Mouse (Mus musculus) cerebral cortex, adult 2 months (tissue): Measurements from ENCODE around the gene Gm10563.

Experiments used
- WGBS: fragments of 180-500 bp; shearing (Covaris S2); methylation state at CpG from one replicate; pipeline ENCODE4 v1.1.7; 2018; 5-methylcytosine and 5-hydroxymethylcytosine counted together

Gm10563 gene

GRCm38 (mm10) chr4:155645308-155645707 lies at the start of gene Gm10563:
Gene Gm10563 (minus strand): TSS chr4:155645408.
- WGBS, result 97% methylated on average over 2 of the region's 2 CpGs

- 1% methylated on average over 92 of the region's 92 CpGs for WGBS
Measured at GRCm38 (mm10) chr4:155694482-155695401, 49.5 kb upstream of the Gm10563 start.

GRCm38 (mm10) chr4:155694111-155694481 lies 48.9 kb upstream of the Gm10563 start, which contains the start of gene Fndc10:
Gene Fndc10 (plus strand): TSS chr4:155694342.
- under 1% methylated on average over 47 of the region's 47 CpGs for WGBS

DNA sequence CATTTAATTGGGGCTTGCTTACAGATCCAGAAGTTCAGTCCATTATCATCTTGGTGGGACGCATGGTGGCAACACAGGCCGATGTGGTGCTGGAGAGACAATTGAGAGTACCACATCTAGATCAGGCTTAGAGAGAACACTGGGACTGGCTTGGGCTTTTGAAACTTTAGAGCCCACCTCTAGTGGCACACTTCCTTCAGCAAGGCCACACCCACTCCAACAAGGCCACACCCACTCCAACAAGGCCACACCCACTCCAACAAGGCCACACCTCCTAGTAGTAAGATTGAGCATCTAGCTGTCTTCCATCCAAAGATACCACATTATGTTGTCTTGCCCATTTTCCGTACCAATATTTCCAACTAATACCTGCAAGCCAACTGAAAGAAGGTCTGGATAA lies 47.2 kb upstream of the Gm10563 start:
- WGBS, result 94% methylated on average over 3 of the region's 3 CpGs

DNA sequence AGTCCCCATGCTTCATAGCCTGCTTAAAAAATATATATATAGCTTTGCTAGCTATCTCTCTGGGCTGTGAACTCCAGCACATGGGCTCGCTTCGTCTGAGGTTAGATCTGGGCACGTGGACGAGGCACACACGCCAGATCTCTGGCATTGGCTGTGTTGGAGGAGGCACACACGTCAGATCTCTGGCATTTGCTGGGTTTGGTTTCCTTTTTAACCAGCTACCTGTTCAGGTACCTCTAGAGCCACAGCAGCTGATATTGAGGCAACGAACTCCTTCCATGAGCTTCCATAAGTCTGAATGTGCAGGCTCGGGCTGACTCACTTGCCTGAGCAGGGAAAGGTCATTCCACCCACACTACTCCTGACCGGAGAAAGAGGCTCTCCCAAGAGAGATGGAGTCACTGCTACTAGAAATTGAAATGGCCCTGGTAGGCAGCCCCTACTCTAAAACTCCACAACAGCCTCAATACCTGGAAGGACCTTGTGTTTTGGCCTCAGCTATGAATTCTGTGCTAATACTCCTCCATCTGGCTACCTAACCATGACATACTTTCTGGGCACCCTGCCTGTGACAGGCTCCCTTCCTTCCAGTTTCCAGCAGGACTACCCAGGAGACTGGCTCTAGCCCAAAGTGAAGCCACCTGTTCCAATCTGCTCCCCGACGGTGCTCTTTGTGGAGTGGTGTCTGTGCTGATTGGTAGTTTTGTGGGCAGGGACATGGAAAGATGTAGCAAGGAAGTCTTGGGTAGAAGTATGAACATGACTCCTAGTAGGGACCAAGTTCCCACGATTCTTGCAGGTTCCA lies 45.6 kb upstream of the Gm10563 start:
- WGBS, result 59% methylated on average over 12 of the region's 12 CpGs

GRCm38 (mm10) chr4:155687764-155688163 lies 42.6 kb upstream of the Gm10563 start:
- 88% methylated on average over 4 of the region's 4 CpGs for WGBS

- 89% methylated on average over 16 of the region's 19 CpGs for WGBS
Measured at GRCm38 (mm10) chr4:155683670-155684277, 38.6 kb upstream of the Gm10563 start.

GRCm38 (mm10) chr4:155675991-155676390 lies 30.8 kb upstream of the Gm10563 start:
- 24% methylated on average over 2 of the region's 2 CpGs for WGBS

DNA sequence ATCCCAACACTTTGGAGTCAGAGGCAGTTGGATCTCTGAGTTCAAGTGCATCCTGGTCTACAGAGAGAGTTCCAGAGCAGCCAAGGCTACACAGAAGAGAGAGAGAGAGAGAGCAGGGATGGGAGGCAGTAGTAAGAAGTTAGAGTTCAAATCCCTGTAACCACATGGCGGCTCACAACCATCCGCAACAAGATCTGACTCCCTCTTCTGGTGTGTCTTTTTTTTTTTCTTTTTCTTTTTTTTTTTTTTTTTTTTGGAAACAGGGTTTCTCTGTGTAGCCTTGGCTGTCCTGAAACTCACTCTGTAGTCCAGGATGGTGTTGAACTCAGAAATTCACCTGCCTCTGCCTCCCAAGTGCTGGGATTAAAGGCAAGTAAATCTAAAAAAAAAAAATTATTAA lies 26.9 kb upstream of the Gm10563 start:
- 41% methylated on average over 2 of the region's 2 CpGs for WGBS

DNA sequence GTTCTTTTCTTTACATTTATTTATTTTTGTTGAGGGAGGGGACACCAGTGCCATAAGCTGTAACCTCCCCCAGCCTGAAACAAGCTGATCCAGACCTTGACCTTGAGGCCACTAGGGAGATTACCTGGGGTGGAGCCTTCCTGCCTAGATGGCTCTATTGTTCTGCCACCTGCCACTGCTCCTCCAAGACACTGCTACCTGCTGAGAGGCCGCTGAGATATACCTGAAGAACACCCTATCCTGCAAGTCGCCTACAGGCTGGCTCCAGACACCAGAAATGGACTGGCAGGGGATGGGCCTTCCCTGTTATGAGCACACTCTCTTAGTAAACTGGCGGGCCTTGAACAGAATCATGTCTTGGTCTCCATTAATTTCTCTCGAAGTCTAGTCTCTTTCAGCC lies 25.0 kb upstream of the Gm10563 start:
- 74% methylated on average over 4 of the region's 4 CpGs for WGBS

- WGBS, result 1% methylated on average over 8 of the region's 8 CpGs
Measured at GRCm38 (mm10) chr4:155669598-155670075, 24.4 kb upstream of the Gm10563 start.

DNA sequence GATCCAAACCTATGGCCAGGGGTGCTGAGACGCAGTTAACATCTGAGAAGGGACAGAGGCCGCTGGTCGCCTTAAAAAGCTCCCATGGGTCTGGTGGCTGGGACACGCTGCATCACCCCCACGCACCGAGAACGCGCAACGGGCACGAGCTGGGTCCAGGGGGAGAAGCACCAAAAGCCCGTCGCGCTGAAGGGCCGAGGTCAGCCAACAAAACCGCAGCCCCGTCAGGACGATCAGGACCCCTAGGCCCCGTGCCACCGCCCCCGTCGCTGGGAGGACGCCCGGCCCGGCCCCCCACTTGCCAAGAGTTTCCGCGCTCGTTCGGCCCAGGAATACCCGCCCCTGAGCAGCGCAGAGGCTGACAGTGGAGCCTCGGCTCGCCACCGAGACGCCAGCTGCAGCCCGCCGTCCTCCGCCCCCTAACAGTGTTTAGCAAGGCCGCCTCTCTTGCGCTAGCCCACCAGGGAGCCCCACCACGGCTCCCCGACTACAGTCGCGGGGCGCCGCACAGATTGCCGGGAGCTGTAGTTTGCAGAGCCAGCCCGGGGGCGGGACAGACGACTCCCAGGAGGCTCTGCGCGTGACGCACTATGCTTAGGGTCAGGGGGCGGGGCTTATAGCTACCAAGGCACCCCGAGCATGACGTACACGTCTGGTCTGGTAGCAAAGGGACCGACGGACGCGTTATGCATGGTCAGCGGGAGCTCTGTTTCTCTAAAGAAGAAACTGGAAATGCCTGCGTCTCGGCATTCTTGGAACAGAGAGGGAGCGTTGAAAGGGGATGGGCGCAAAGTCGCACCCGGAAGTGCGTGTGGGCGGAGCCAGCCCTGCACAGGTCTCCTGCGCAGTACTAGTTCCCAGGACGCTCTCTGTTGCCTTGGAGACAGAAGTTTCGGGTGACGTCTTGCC lies 23.7 kb upstream of the Gm10563 start, which contains the start of gene Mib2:
Gene Mib2 (minus strand): TSS at position 510 of the 909 bp plus-strand sequence.
- under 1% methylated on average over 72 of the region's 73 CpGs for WGBS

GRCm38 (mm10) chr4:155660641-155661040 lies 15.4 kb upstream of the Gm10563 start:
- WGBS, result 83% methylated on average over 12 of the region's 12 CpGs

- 91% methylated on average over 10 of the region's 10 CpGs for WGBS
Measured at GRCm38 (mm10) chr4:155658961-155659360, 13.8 kb upstream of the Gm10563 start.

DNA sequence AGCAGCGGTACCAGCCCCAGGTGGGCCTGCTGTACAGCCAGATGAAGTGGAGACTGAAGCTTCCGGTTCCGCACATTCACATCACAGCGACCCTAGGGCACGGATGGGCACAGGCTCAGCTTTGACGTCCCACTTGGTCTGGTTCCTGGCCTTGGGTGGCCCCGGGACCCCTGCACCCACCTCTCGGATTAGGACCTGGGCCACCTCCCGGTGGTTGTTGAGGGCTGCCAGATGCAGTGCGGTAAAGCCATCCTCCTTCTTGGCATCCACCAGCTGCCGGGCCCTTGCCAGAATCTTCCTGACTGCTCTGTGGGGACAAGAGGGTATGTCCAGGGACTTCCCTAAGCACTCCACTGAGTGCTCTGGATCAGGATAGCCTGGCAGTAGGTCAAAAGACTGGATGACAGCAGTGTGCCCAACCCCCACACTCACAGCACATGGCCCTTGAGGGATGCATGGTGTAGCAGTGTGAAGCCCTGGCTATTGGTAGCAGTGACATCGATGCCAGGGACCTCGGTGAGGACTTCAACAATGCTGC lies 11.1 kb upstream of the Gm10563 start:
- WGBS, result 89% methylated on average over 13 of the region's 13 CpGs

DNA sequence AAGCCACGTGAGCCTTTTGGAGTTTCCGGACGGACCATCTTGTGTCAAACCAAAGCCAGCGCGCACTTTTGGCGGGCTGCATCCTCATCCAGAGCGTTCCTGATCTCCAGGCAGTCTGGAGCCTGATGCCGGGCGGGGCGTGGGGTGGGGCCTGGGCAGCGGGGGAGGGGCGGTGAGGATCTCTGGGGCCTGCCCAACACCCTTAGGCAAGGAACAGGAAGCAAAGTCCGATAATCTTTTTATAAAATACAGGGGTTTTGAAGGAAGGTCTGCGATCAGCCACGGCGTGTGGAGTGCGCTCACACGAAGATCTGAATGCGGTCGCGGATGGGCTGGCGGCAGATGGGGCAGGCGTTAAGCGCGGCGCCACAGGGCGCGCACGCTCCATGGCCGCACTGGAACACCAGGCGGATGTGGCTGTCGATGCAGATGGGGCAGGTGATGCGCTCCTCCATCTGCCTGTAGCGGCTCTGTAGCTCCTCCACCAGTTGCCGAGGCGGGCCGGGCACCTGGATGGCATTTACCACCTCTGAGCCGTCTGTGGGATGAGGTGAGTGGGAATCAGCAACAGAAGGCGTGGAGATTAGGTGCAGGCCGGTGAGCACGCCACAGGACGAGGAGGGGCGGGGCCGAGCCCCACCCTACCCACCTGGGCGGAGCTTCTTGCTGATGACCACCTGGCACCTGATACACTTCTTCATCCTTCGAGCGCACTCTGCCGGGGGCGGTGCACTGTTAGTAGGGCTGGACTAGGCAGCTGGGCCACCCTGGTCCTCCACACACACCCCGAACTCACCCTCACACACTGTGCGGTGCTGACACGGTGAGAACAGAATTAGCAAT lies 9.5 kb upstream of the Gm10563 start:
- WGBS, result 30% methylated on average over 52 of the region's 52 CpGs

DNA sequence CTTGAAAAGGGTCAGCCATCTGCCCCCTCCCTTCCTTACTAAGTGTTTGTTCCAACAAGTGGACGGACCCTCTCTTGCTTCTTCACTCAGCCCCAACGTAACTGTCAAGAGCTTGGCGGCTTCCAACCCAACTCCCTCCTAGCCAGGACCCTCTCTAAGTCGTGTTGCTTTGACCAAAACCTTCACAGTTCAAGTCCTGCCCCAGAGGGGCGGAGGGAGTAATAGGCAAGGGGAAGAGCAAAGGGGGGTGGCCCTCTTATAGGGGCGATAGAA lies 8.9 kb upstream of the Gm10563 start:
- 36% methylated on average over 6 of the region's 6 CpGs for WGBS

DNA sequence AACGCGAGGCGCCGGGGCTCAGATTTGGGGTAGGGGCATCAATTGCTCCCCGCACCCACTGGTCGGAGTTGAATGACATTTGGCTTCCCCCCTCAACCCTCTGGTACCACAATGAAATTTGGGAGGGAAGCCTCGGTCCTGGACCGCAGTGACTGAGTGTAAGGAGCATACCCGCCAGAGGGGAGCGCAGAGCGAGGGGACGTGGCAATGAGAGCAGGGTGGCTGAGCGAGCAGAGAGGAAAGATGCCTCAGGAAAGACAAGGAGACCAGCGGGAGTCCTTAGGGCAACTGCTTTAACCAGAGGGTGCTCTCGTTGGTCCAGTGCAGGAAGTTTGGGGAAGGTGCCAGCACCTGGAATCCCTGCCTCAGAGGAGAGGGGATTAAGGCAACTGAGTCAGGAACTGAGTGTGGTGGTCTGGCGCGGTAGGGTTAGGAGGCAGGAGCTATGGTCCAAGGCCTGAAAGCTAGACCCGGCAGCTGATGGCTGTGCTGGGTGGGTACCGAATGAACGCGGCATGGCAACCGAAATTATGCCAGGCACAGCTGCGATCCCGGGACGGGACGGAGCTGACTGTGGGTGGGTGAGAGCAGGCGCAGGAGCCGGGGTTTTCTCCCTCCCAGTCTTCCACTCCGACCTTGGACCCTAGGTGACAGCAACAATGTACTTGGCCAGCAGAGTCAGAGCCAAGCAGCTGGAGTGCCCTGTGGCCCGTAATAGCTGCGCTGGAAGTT lies 8.4 kb upstream of the Gm10563 start:
- 13% methylated on average over 31 of the region's 31 CpGs for WGBS

GRCm38 (mm10) chr4:155653086-155653450 lies 7.9 kb upstream of the Gm10563 start, which contains the start of gene Mmp23:
Gene Mmp23 (minus strand): TSS chr4:155653384.
- WGBS, result 3% methylated on average over 33 of the region's 33 CpGs
